Mouse (Mus musculus) myocyte (in vitro differentiated cells): Measurements from ENCODE around the gene Ostc. TPM values are rescaled to one million over a fixed set of nuclear protein-coding genes. Genes with fewer than 3 reads are reported as not detected.

Source experiments
- H3K27me3 ChIP-seq: one replicate; pipeline ENCODE4 v1.6.1; 2011; ENCODE audit not compliant: control insufficient read depth, insufficient read depth, insufficient read length
- H3K36me3 ChIP-seq: one replicate; pipeline ENCODE4 v1.6.1; 2011; ENCODE audit not compliant: control insufficient read depth, insufficient read depth
- H3K4me2 ChIP-seq: one replicate; pipeline ENCODE4 v1.6.1; 2011; ENCODE audit warnings: low read depth, control low read depth
- H3K4me3 ChIP-seq: one replicate; pipeline ENCODE4 v1.5.1; 2011; ENCODE audit warnings: mild to moderate bottlenecking, control low read depth, moderate library complexity
- H3K79me2 ChIP-seq: one replicate; pipeline ENCODE4 v1.6.1; 2011; ENCODE audit not compliant: control insufficient read depth, insufficient read depth
- H3ac ChIP-seq: one replicate; pipeline ENCODE4 v1.6.1; 2011; ENCODE audit not compliant: control insufficient read depth, insufficient read length
- CEBPB ChIP-seq: IDR thresholded peaks from 2 replicates; pipeline ENCODE4 v1.6.1; 2011; ENCODE audit warnings: mild to moderate bottlenecking, moderate library complexity; ENCODE audit not compliant: poor library complexity, insufficient read depth, severe bottlenecking
- E2F4 ChIP-seq: IDR thresholded peaks from one replicate; pipeline ENCODE4 v1.6.1; 2011; ENCODE audit warnings: mild to moderate bottlenecking, control low read depth, moderate library complexity; ENCODE audit not compliant: insufficient read depth
- MAX ChIP-seq: IDR thresholded peaks from one replicate; pipeline ENCODE4 v1.6.1; 2011; ENCODE audit warnings: low read depth, mild to moderate bottlenecking, control low read depth
- MYOD1 ChIP-seq, 3 experiments: IDR thresholded peaks; one replicate each; pipeline ENCODE4 v1.6.1; 2011; ENCODE audit warnings: control low read depth in 2 of 3, low read depth in 2 of 3, mild to moderate bottlenecking in 2 of 3, moderate library complexity in 1 of 3; ENCODE audit not compliant: insufficient read length in 2 of 3, control insufficient read depth in 1 of 3
- MYOG ChIP-seq, 3 experiments: IDR thresholded peaks; one replicate each; pipeline ENCODE4 v1.6.1; 2011; ENCODE audit warnings: control low read depth in 2 of 3, low read depth in 2 of 3, mild to moderate bottlenecking in 2 of 3; ENCODE audit not compliant: insufficient read length in 2 of 3, control insufficient read depth in 1 of 3, insufficient read depth in 1 of 3
- POLR2A ChIP-seq: IDR thresholded peaks from one replicate; pipeline ENCODE4 v1.6.1; 2011; ENCODE audit warnings: low read depth, mild to moderate bottlenecking, control low read depth, moderate library complexity; ENCODE audit not compliant: insufficient read length
- POLR2AphosphoS2 ChIP-seq: IDR thresholded peaks from one replicate; pipeline ENCODE4 v1.6.1; 2011; ENCODE audit warnings: low read depth, control low read depth; ENCODE audit not compliant: insufficient read length
- REST ChIP-seq: IDR thresholded peaks from one replicate; pipeline ENCODE4 v1.6.1; 2011; ENCODE audit warnings: mild to moderate bottlenecking, control low read depth, moderate library complexity; ENCODE audit not compliant: insufficient read depth, insufficient read length
- SRF ChIP-seq: IDR thresholded peaks from one replicate; pipeline ENCODE4 v1.6.1; 2011; ENCODE audit warnings: low read depth; ENCODE audit not compliant: control insufficient read depth, insufficient read length
- TCF12 ChIP-seq: IDR thresholded peaks from one replicate; pipeline ENCODE4 v1.6.1; 2011; ENCODE audit warnings: mild to moderate bottlenecking, control low read depth; ENCODE audit not compliant: poor library complexity, insufficient read depth, severe bottlenecking
- TCF3 ChIP-seq: IDR thresholded peaks from one replicate; pipeline ENCODE4 v1.6.1; 2011; ENCODE audit warnings: low read depth, control low read depth; ENCODE audit not compliant: insufficient read length
- USF1 ChIP-seq: IDR thresholded peaks from one replicate; pipeline ENCODE4 v1.6.1; 2011; ENCODE audit warnings: low read depth, mild to moderate bottlenecking, control low read depth, moderate library complexity
- polyA plus RNA-seq: library from polyadenylated mRNA; unstranded; fragments of >200 nt; fragmentation: generic; extraction: Trizol; gene quantifications from one replicate; pipeline ENCODE4 v1.2.1, GENCODE M21; 2012; ENCODE audit warnings: missing spikeins

The Ostc gene
- polyA plus RNA-seq, 1 experiment = 150 TPM

- H3K27me3 ChIP-seq = no peaks in the 10 kb centered on the region
- H3ac ChIP-seq = no peak overlapping the region
- H3K4me2 ChIP-seq = no peak overlapping the region
- TF ChIP-seq POLR2A (no peak), E2F4 (no peak), REST (no peak)
- H3K4me3 ChIP-seq = no peak overlapping the region
- H3K79me2 ChIP-seq = no peaks in the 10 kb centered on the region
- no peaks in the 10 kb centered on the region for H3K36me3 ChIP-seq
These were observed 31.4 kb downstream of the Ostc start for GRCm38 (mm10) chr3:130677671-130678460.

GRCm38 (mm10) chr3:130671291-130671690, 38.0 kb downstream of the Ostc start:
- Histone ChIP-seq H3ac (no peak overlapping the region), H3K27me3 (no peaks in the 10 kb centered on the region), H3K4me2 (no peak overlapping the region), H3K36me3 (no peaks in the 10 kb centered on the region), H3K4me3 (no peak overlapping the region), H3K79me2 (no peaks in the 10 kb centered on the region)
- TF ChIP-seq CEBPB (no peak), MYOD1 (IDR thresholded peaks at IDR 0.05; ENCODE audit: control insufficient read depth in 1 of 3, insufficient read length in 2 of 3, low read depth in 2 of 3) (no peak), POLR2A (no peak), TCF3 (no peak), MYOG (IDR thresholded peaks at IDR 0.05; ENCODE audit: control insufficient read depth in 1 of 3, insufficient read depth in 1 of 3, insufficient read length in 2 of 3, low read depth in 2 of 3) (no peak), POLR2AphosphoS2 (no peak), SRF (no peak), E2F4 (no peak), MAX (no peak), REST (no peak), TCF12 (no peak), USF1 (no peak)

GRCm38 (mm10) chr3:130662496-130662895, 46.7 kb downstream of the Ostc start:
- Histone ChIP-seq H3K27me3 (peaks cover 8% of the 10 kb centered on the region), H3ac (no peak overlapping the region), H3K4me2 (no peak overlapping the region), H3K79me2 (no peaks in the 10 kb centered on the region), H3K4me3 (no peak overlapping the region), H3K36me3 (no peaks in the 10 kb centered on the region)
- no peak for TF ChIP-seq MYOD1 (IDR thresholded peaks at IDR 0.05; ENCODE audit: control insufficient read depth in 1 of 3, insufficient read length in 2 of 3, low read depth in 2 of 3)
- TF ChIP-seq MAX = no peak
- no peak for TF ChIP-seq TCF12
- TF ChIP-seq MYOG (IDR thresholded peaks at IDR 0.05; ENCODE audit: control insufficient read depth in 1 of 3, insufficient read depth in 1 of 3, insufficient read length in 2 of 3, low read depth in 2 of 3) = no peak
- TF ChIP-seq USF1 = no peak
- TF ChIP-seq CEBPB = no peak
- no peak for TF ChIP-seq POLR2A
- no peak for TF ChIP-seq SRF
- TF ChIP-seq REST = no peak
- TF ChIP-seq POLR2AphosphoS2 = no peak
- TF ChIP-seq E2F4 = no peak
- no peak for TF ChIP-seq TCF3

- Histone ChIP-seq H3K79me2 (no peaks in the 10 kb centered on the region), H3K27me3 (peaks cover 8% of the 10 kb centered on the region), H3K36me3 (no peaks in the 10 kb centered on the region), H3ac (no peak overlapping the region), H3K4me2 (no peak overlapping the region), H3K4me3 (no peak overlapping the region)
- no peak for TF ChIP-seq TCF12
- no peak for TF ChIP-seq POLR2AphosphoS2
- TF ChIP-seq CEBPB = no peak
- TF ChIP-seq MYOD1 (IDR thresholded peaks at IDR 0.05; ENCODE audit: control insufficient read depth in 1 of 3, insufficient read length in 2 of 3, low read depth in 2 of 3) = no peak
- no peak for TF ChIP-seq TCF3
- TF ChIP-seq SRF = no peak
- no peak for TF ChIP-seq USF1
- no peak for TF ChIP-seq E2F4
- no peak for TF ChIP-seq MAX
- no peak for TF ChIP-seq MYOG (IDR thresholded peaks at IDR 0.05; ENCODE audit: control insufficient read depth in 1 of 3, insufficient read depth in 1 of 3, insufficient read length in 2 of 3, low read depth in 2 of 3)
- TF ChIP-seq POLR2A = no peak
These were observed 48.6 kb downstream of the Ostc start for GRCm38 (mm10) chr3:130660619-130661018.
